Mouse (Mus musculus): ENCODE data around the gene Cnn1. TPM values are rescaled to one million over a fixed set of nuclear protein-coding genes. Genes with fewer than 3 reads are reported as not detected.
"Not testable (repeated sequence)": the region's sequence is repeated elsewhere in the genome, so short reads cannot be mapped to it uniquely, and the experiment has no call there.

The Cnn1 gene
- under 1 TPM in 1 of 2 experiments, not detected in 1; 0.22 TPM for polyA plus RNA-seq (2017; shearing (Covaris generic))

GRCm38 (mm10) chr9:22098993-22099696 is at the start of gene Cnn1:
Gene Cnn1, plus strand, starts transcription at chr9:22099216.
- no peak for ATAC-seq

- ATAC-seq, result no peak
Measured at GRCm38 (mm10) chr9:22049315-22049714, 49.7 kb upstream of the Cnn1 start.

GRCm38 (mm10) chr9:22049721-22050270 is 49.2 kb upstream of the Cnn1 start:
- ATAC-seq, result no peak

- no peak for ATAC-seq
Measured at GRCm38 (mm10) chr9:22050351-22050889, 48.6 kb upstream of the Cnn1 start.

GRCm38 (mm10) chr9:22051161-22051957 is 47.7 kb upstream of the Cnn1 start:
- no peak for ATAC-seq

- no peak for ATAC-seq
Measured at GRCm38 (mm10) chr9:22051958-22052254, 47.1 kb upstream of the Cnn1 start, which contains the start of gene Elavl3. Gene Elavl3, minus strand, starts transcription at chr9:22052023.

- ATAC-seq, result no peak
Measured at GRCm38 (mm10) chr9:22053657-22054056, 45.4 kb upstream of the Cnn1 start.

GRCm38 (mm10) chr9:22054411-22055076 is 44.5 kb upstream of the Cnn1 start:
- peak; percentile 82 for ATAC-seq

GRCm38 (mm10) chr9:22055713-22056112 is 43.3 kb upstream of the Cnn1 start:
- ATAC-seq, result no peak

- no peak for ATAC-seq
Measured at GRCm38 (mm10) chr9:22056303-22056910, 42.6 kb upstream of the Cnn1 start.

GRCm38 (mm10) chr9:22057031-22057517 is 41.9 kb upstream of the Cnn1 start:
- no peak for ATAC-seq

GRCm38 (mm10) chr9:22058011-22058424 is 41.0 kb upstream of the Cnn1 start:
- no peak for ATAC-seq

GRCm38 (mm10) chr9:22061339-22061738 is 37.7 kb upstream of the Cnn1 start:
- ATAC-seq, result no peak

- no peak for ATAC-seq
Measured at GRCm38 (mm10) chr9:22064341-22064740, 34.7 kb upstream of the Cnn1 start.

- no peak for ATAC-seq
Measured at GRCm38 (mm10) chr9:22065642-22066041, 33.4 kb upstream of the Cnn1 start.

- no peak for ATAC-seq
Measured at GRCm38 (mm10) chr9:22066433-22066832, 32.6 kb upstream of the Cnn1 start.

GRCm38 (mm10) chr9:22067195-22067594 is 31.8 kb upstream of the Cnn1 start:
- ATAC-seq, result no peak

GRCm38 (mm10) chr9:22069881-22070553 is 29.0 kb upstream of the Cnn1 start:
- no peak for ATAC-seq

- peak; percentile 88 for ATAC-seq
Measured at GRCm38 (mm10) chr9:22070791-22071573, 28.0 kb upstream of the Cnn1 start, which contains the start of the genes Gm49318 and Zfp653. Gene Gm49318, minus strand, starts transcription at chr9:22071259. Gene Zfp653, minus strand, starts transcription at chr9:22071376.

GRCm38 (mm10) chr9:22072276-22072675 is 26.7 kb upstream of the Cnn1 start:
- no peak for ATAC-seq

- ATAC-seq, result not testable (repeated sequence)
Measured at GRCm38 (mm10) chr9:22075778-22076177, 23.2 kb upstream of the Cnn1 start.
